Mouse (Mus musculus): ENCODE data around the gene Tas1r1. TPM values are rescaled to one million over a fixed set of nuclear protein-coding genes. Genes with fewer than 3 reads are reported as not detected.

Gene Tas1r1
- polyA plus RNA-seq, 1 experiment from 2014 or later = 0.50 TPM

DNA sequence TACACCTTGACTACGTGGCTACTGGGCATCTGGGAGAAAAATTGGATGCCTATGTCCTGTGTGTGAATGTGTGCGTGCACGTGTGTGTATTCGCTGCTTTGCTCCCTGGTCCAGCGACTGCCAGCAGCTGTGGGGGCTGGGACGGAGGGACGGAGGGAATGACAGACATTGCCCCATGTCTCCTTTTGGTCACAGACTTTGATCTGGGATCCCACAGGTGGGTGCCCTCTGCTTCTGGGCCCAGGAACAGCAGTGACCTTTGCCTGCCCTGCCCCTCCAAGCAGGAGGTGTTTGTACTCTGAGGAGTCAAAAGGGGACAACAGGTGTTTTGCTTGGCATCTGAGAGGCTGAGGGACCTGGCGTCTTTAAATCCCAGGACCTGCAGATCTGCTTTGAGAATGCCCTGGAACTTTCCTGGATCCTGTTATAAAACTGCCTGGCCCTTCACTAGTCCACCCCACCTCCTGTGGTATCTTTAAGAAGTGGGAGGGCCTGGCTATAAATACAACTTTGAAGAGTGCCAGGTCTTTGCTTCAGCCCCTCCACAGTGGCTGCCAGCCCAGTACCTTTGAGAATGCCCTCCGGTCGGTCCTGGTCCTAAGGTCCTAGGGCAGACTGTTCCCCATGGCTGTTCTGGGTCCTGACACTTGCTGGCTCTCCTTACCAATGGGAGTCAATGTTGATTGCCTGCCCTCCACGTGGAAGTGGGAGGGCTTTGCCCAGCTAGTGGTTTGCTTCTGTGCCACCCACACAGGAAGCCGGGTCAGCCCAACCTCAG, 25.1 kb downstream of the Tas1r1 start:
- H3K4me1 ChIP-seq (ENCODE audit: insufficient read depth, low read length) = peaks cover 20% of the 10 kb centered on the region
- H3K9ac ChIP-seq (replicated peaks; ENCODE audit: low read length) = no peak overlapping the region
- no peak overlapping the region for H3K4me2 ChIP-seq (replicated peaks; ENCODE audit: low read depth, low read length)
- H3K36me3 ChIP-seq (ENCODE audit: insufficient read depth, low read length) = peaks cover 40% of the 10 kb centered on the region
- WGBS = 83% methylated on average over 12 of the region's 12 CpGs
- no peak for ATAC-seq (ENCODE audit: low FRiP score, low TSS enrichment)
- H3K4me3 ChIP-seq (ENCODE audit: low read length) = no peak overlapping the region
- no peak overlapping the region for H3K27ac ChIP-seq (ENCODE audit: low read length)
- H3K27me3 ChIP-seq (ENCODE audit: insufficient read depth, low read length) = no peaks in the 10 kb centered on the region
- no peaks in the 10 kb centered on the region for H3K9me3 ChIP-seq (ENCODE audit: low read length)

- no peak for ATAC-seq (ENCODE audit: low FRiP score, low TSS enrichment)
- Histone ChIP-seq H3K4me3 (ENCODE audit: low read length) (no peak overlapping the region), H3K9me3 (ENCODE audit: low read length) (no peaks in the 10 kb centered on the region), H3K4me1 (ENCODE audit: insufficient read depth, low read length) (peaks cover 30% of the 10 kb centered on the region), H3K36me3 (ENCODE audit: insufficient read depth, low read length) (peaks cover 40% of the 10 kb centered on the region), H3K4me2 (replicated peaks; ENCODE audit: low read depth, low read length) (no peak overlapping the region), H3K27me3 (ENCODE audit: insufficient read depth, low read length) (no peaks in the 10 kb centered on the region), H3K9ac (replicated peaks; ENCODE audit: low read length) (no peak overlapping the region), H3K27ac (ENCODE audit: low read length) (no peak overlapping the region)
- 93% methylated on average over 16 of the region's 16 CpGs for WGBS
These were observed 26.3 kb downstream of the Tas1r1 start for GRCm38 (mm10) chr4:152012109-152012508.

GRCm38 (mm10) chr4:152011171-152011760, 27.1 kb downstream of the Tas1r1 start:
- Histone ChIP-seq H3K9me3 (ENCODE audit: low read length) (no peaks in the 10 kb centered on the region), H3K4me3 (ENCODE audit: low read length) (peak overlapping the region; percentile 83), H3K36me3 (ENCODE audit: insufficient read depth, low read length) (peaks cover 37% of the 10 kb centered on the region), H3K27ac (ENCODE audit: low read length) (no peak overlapping the region), H3K4me1 (ENCODE audit: insufficient read depth, low read length) (peaks cover 31% of the 10 kb centered on the region), H3K27me3 (ENCODE audit: insufficient read depth, low read length) (no peaks in the 10 kb centered on the region), H3K9ac (replicated peaks; ENCODE audit: low read length) (peak overlapping the region; percentile 83), H3K4me2 (replicated peaks; ENCODE audit: low read depth, low read length) (peak overlapping the region; percentile 99)
- ATAC-seq (ENCODE audit: low FRiP score, low TSS enrichment) = no peak
- WGBS = 73% methylated on average over 8 of the region's 8 CpGs

DNA sequence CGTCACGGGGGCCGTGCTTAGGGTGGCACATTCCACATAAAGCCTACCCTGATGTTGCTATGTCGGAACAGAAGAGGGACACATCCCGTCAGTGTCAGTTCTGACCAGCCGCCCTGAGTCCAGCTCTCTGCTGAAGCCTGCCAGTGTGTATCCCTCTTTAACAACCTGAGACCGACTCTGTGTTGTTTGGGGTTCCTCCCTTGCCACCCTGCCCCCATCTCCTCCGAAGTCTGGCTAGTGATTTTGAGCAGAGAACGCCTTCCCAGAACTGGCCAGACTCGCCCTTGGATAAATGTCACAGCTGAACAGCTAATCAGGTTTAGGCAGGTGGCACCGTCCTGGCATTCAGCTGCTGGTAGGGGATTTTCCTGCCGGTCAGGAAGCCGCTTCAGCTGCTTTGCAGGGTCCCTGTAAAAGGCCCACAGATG, 27.6 kb downstream of the Tas1r1 start:
- Histone ChIP-seq H3K27ac (ENCODE audit: low read length) (peak overlapping the region; percentile 14; the same call in 1 of the 2 replicates), H3K9ac (replicated peaks; ENCODE audit: low read length) (peak overlapping the region; percentile 83), H3K9me3 (ENCODE audit: low read length) (no peaks in the 10 kb centered on the region), H3K4me1 (ENCODE audit: insufficient read depth, low read length) (peaks cover 31% of the 10 kb centered on the region), H3K27me3 (ENCODE audit: insufficient read depth, low read length) (no peaks in the 10 kb centered on the region), H3K4me3 (ENCODE audit: low read length) (peak overlapping the region; percentile 83), H3K4me2 (replicated peaks; ENCODE audit: low read depth, low read length) (peak overlapping the region; percentile 99), H3K36me3 (ENCODE audit: insufficient read depth, low read length) (peaks cover 32% of the 10 kb centered on the region)
- no peak for ATAC-seq (ENCODE audit: low FRiP score, low TSS enrichment)
- 12% methylated on average over 13 of the region's 13 CpGs for WGBS

DNA sequence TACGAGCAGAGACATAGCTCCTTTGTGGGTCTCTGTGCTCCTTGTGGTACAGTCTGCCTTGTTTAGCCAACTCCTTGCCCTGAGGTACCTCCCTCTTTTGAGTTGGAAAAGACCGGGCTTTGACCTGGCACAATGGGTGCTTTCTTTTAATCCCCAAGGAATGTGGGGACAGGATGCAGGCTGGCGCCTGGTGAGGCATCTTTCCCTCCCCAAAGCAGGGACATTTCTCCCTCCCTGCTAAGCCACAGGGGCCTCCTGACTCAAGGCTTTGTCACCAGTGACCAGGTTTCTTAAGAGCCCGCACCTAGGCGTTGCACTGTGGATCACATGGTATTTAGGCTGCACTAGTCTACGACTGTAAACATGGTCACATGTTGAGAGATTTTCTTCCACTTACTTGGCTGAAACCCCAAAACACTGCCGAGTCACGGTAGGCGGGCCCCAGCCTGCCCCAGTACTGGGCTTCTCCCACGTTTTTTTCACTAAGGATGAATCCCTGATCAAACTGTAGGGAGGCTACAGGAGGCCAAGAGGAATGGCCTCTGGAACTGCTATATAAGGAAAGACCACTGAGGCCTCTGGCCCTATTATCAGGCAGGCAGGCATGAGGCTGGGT, 28.2 kb downstream of the Tas1r1 start:
- ATAC-seq (ENCODE audit: low FRiP score, low TSS enrichment) = peak; percentile 8; the same call in 1 of the 2 replicates

DNA sequence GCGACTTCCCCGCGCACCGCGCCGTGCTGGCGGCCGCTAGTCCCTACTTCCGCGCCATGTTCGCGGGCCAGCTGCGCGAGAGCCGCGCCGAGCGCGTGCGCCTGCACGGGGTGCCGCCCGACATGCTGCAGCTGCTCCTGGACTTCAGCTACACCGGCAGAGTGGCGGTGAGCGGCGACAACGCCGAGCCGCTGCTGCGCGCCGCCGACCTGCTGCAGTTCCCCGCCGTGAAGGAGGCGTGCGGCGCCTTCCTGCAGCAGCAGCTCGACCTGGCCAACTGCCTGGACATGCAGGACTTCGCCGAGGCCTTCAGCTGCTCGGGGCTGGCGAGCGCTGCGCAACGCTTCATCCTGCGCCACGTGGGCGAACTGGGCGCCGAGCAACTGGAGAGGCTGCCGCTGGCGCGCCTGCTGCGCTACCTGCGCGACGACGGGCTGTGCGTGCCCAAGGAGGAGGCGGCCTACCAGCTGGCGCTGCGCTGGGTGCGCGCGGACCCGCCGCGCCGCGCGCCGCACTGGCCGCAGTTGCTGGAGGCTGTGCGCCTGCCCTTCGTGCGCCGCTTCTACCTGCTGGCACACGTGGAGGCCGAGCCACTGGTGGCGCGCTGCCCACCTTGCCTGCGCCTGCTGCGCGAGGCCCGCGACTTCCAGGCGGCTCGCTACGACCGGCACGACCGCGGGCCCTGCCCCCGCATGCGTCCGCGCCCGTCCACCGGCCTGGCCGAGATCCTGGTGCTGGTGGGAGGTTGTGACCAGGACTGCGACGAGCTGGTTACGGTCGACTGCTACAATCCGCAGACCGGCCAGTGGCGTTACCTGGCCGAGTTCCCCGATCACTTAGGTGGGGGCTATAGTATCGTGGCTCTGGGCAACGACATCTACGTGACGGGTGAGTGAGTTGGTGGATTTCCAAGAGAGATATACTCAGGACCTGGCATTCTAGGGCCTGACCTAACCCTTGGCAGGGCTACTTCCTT, 29.0 kb downstream of the Tas1r1 start:
- peak overlapping the region; percentile 99 for H3K4me2 ChIP-seq (replicated peaks; ENCODE audit: low read depth, low read length)
- H3K27me3 ChIP-seq (ENCODE audit: insufficient read depth, low read length) = no peaks in the 10 kb centered on the region
- peaks cover 31% of the 10 kb centered on the region for H3K4me1 ChIP-seq (ENCODE audit: insufficient read depth, low read length)
- peak overlapping the region; percentile 92 for H3K27ac ChIP-seq (ENCODE audit: low read length)
- peak overlapping the region; percentile 83 for H3K9ac ChIP-seq (replicated peaks; ENCODE audit: low read length)
- H3K4me3 ChIP-seq (ENCODE audit: low read length) = peak overlapping the region; percentile 83
- no peaks in the 10 kb centered on the region for H3K9me3 ChIP-seq (ENCODE audit: low read length)
- H3K36me3 ChIP-seq (ENCODE audit: insufficient read depth, low read length) = peaks cover 19% of the 10 kb centered on the region
- peak; percentile 72 for ATAC-seq (ENCODE audit: low FRiP score, low TSS enrichment)
- WGBS = under 1% methylated on average over 110 of the region's 115 CpGs

More for the DNA sequence above, 28.2 kb downstream of the Tas1r1 start:
- peaks cover 27% of the 10 kb centered on the region for H3K36me3 ChIP-seq (ENCODE audit: insufficient read depth, low read length)
- peak overlapping the region; percentile 92 for H3K27ac ChIP-seq (ENCODE audit: low read length)
- H3K9me3 ChIP-seq (ENCODE audit: low read length) = no peaks in the 10 kb centered on the region
- H3K27me3 ChIP-seq (ENCODE audit: insufficient read depth, low read length) = no peaks in the 10 kb centered on the region
- WGBS = 2% methylated on average over 10 of the region's 10 CpGs
- peak overlapping the region; percentile 83 for H3K9ac ChIP-seq (replicated peaks; ENCODE audit: low read length)
- peak overlapping the region; percentile 83 for H3K4me3 ChIP-seq (ENCODE audit: low read length)
- H3K4me2 ChIP-seq (replicated peaks; ENCODE audit: low read depth, low read length) = peak overlapping the region; percentile 99
- H3K4me1 ChIP-seq (ENCODE audit: insufficient read depth, low read length) = peaks cover 31% of the 10 kb centered on the region

- Histone ChIP-seq H3K4me1 (ENCODE audit: insufficient read depth, low read length) (peaks cover 31% of the 10 kb centered on the region), H3K9me3 (ENCODE audit: low read length) (no peaks in the 10 kb centered on the region), H3K27me3 (ENCODE audit: insufficient read depth, low read length) (no peaks in the 10 kb centered on the region), H3K27ac (ENCODE audit: low read length) (peak within 1 kb of the TSS; percentile 92), H3K4me3 (ENCODE audit: low read length) (peak within 1 kb of the TSS; percentile 83), H3K9ac (replicated peaks; ENCODE audit: low read length) (peak within 1 kb of the TSS; percentile 83), H3K36me3 (ENCODE audit: insufficient read depth, low read length) (peaks cover 12% of the 10 kb centered on the region; the same call in 1 of the 2 replicates), H3K4me2 (replicated peaks; ENCODE audit: low read depth, low read length) (peak within 1 kb of the TSS; percentile 99)
- under 1% methylated on average over 44 of the region's 45 CpGs for whole genome bisulfite sequencing
- peak; percentile 90 for ATAC-seq (ENCODE audit: low FRiP score, low TSS enrichment)
These were observed 29.7 kb downstream of the Tas1r1 start, which contains the start of gene Klhl21 for GRCm38 (mm10) chr4:152008622-152009075. Gene Klhl21, plus strand, starts transcription at chr4:152008803.

DNA sequence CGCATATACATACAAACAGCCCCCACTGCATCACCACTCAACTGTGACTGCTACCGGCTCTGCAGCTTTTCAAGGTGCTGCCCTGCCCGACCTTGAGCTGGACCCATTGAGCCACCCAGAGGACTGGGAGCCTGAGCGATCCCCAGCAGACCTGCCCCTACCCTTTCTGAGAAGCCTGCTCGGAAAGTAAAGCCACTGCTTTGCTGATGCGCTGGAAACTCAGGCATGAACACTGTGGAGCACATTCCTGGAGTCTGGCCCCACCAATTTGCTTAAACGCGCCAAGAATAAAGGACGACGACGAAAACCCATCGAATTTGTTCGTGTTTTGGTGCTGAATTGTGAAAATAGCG, 30.2 kb downstream of the Tas1r1 start:
- H3K9ac ChIP-seq (replicated peaks; ENCODE audit: low read length) = peak overlapping the region; percentile 83
- ATAC-seq (ENCODE audit: low FRiP score, low TSS enrichment) = peak; percentile 3; the same call in 1 of the 2 replicates
- WGBS = 0% methylated on average over 14 of the region's 14 CpGs

More for the DNA sequence above, 30.2 kb downstream of the Tas1r1 start:
- peak overlapping the region; percentile 99 for H3K4me2 ChIP-seq (replicated peaks; ENCODE audit: low read depth, low read length)
- no peaks in the 10 kb centered on the region for H3K27me3 ChIP-seq (ENCODE audit: insufficient read depth, low read length)
- peak overlapping the region; percentile 83 for H3K4me3 ChIP-seq (ENCODE audit: low read length)
- peaks cover 31% of the 10 kb centered on the region for H3K4me1 ChIP-seq (ENCODE audit: insufficient read depth, low read length)
- H3K36me3 ChIP-seq (ENCODE audit: insufficient read depth, low read length) = peaks cover 8% of the 10 kb centered on the region; the same call in 1 of the 2 replicates
- H3K9me3 ChIP-seq (ENCODE audit: low read length) = no peaks in the 10 kb centered on the region
- peak overlapping the region; percentile 92 for H3K27ac ChIP-seq (ENCODE audit: low read length)

Data from kidney, embryonic 16.5 days (tissue).